Mouse (Mus musculus): ENCODE data around the gene 4921517D22Rik.
A peak's percentile ranks its signal among the peaks of the same experiment; 100 is the strongest.
"Not testable (repeated sequence)": the region's sequence is repeated elsewhere in the genome, so short reads cannot be mapped to it uniquely, and the experiment has no call there.

Gene 4921517D22Rik

DNA sequence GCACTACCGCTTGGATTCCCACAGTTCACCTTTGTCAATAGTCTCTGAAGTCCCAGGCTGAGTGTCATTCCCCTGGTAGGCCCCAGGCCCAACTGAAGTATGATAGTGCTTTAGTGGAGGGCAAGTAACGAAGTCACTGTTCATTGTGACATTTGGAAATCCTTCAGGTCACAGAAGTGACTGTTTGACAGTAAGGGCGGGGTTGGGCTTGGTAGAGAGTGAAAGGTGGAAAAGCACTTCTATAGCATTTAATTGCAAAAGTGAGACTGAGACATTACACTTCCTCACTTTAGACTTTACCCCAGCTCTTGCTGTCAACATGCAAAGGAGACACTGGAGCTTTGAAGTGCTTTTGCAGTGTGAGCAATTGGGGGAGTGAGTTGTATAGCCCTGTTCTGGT lies at the start of gene 4921517D22Rik:
Gene 4921517D22Rik, minus strand, starts transcription at position 101 of the 400 bp plus-strand sequence.
- DNase-seq (ENCODE audit: low spot score) = no peak

DNA sequence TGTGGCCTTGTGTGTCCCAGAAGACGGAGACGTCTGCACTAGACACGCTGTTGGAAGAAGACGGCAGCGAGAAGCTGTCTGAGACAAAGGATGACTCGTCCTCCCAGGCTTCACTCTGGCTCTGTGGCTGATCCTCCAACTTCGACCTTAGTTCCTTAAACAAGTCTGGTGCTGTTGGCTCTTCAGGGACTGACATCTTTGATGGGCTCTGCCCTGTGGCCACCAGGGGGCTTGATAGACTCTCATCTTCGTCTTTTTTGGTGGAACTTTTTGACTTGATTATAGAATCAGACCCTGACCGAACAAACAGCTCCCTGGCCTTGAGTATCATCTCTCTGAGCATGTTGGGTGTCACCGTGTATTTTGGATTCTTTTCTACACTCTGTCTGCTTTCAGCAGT lies 47.8 kb upstream of the 4921517D22Rik start:
- no peak for DNase-seq (ENCODE audit: low spot score)

DNA sequence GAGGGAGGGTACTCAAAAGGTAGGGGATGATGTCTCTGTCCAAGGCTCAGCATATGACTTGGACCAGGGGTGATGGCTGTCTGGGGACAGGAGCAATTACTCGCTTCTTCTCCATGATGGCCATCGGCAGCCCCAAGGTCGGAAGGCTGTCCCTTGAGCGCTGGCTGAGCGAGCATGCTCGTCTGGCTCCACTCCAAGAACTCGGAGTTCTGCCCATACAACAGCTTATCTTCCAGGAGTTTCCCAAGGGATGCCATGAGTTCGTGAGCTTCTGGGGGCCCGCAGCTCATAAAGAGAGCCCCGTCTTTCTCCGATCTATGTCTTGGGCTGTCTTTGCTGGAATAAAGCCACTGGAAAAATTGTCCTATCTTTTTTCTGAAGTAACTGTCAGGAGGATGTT lies 47.2 kb upstream of the 4921517D22Rik start:
- no peak for DNase-seq (ENCODE audit: low spot score)

DNA sequence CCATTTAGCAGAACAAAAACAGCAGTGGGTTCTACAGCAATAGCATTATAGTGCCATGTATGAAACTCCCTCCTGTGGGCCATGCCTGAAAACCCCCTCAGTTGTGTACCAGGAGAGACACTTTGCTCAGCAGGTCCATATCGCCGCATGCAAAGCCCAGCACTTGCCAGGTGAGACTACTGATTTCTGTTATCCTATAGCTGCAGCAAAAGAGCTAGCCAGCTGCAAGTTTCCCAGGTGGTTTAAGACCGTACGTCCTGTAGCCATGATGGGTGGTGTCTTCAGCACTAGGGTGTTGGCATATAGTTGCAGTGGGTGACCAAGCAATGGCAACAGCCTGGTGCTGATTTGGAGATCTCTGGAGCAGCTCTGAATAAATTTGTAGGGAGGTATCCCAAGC lies 45.5 kb upstream of the 4921517D22Rik start:
- peak; percentile 64 for DNase-seq (ENCODE audit: low spot score)

DNA sequence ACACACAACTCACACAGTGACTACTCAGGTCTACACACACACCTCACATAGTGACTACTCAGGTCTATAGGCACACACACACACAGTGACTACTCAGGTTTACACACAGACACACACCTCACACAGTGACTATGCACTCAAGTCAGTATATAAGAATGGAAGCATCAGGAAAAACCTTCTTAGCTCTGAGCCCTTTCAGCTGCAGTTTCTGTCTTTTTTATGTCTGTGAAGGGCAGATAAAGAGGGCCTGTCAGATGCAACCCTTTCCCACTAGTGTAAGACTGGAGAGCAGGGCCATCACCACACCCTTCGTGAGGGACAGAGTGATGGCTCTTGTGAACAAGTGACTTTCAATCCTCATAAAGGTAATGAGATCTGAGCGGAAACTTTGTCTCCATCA lies 44.5 kb upstream of the 4921517D22Rik start:
- DNase-seq (ENCODE audit: low spot score) = peak; percentile 45

DNA sequence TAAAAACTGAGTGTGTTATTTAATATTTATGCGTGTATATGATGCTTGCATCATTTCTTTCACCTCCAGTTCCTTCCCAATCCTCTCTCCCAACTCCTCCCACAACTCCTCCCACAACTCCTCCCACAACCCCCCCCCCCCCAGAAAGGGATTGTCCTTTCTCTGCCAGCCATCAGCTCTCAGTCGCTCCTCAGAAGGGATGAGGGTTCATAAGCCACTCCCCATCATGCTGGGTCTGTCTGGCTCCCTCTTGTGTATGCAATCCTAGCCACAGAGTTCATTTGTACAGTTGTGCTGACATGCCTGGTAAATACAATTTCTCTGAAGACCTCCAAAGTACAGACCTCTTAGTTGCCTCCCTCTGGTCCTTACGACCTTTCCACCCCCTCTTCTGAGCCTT lies 41.3 kb upstream of the 4921517D22Rik start:
- DNase-seq (ENCODE audit: low spot score) = no peak

DNA sequence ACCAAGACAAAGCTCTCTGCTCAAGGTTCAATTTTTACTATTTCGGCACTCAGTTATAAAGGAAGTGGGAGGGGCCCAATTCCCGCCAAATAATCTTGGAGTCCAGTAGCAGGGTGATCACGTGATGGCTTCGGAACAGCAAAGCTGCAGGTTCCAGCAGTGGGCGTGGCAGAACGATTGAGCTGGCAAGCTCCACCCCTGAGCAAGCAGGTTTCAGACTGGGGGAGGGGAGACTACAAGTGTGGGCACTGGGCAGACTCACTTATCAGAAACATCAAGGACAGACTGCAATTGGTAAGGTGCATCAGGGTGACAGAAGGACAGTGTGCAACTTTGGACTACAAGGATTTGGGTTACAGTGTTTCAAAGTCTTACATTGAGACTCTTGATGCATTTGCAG lies 40.4 kb upstream of the 4921517D22Rik start:
- DNase-seq (ENCODE audit: low spot score) = peak; percentile 52

DNA sequence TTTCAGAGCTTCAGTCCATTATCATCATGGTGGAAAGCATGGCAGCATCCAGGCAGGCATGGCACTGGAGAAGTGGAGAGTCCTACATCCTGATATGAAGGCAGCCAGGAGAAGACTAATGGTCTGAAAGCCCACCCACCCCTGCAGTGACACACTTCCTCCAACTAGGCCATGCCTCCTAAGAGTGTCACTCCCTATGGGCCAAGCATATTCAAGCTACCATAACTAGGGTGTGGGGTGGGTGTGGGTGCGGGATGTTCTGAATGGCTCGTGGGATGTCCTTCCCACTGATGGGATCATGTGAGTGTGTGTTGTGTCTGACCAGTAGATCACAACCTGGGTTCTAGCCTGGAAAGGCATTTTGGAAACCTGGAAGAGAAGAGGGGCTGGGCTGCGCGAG lies 40.0 kb upstream of the 4921517D22Rik start:
- DNase-seq (ENCODE audit: low spot score) = no peak

DNA sequence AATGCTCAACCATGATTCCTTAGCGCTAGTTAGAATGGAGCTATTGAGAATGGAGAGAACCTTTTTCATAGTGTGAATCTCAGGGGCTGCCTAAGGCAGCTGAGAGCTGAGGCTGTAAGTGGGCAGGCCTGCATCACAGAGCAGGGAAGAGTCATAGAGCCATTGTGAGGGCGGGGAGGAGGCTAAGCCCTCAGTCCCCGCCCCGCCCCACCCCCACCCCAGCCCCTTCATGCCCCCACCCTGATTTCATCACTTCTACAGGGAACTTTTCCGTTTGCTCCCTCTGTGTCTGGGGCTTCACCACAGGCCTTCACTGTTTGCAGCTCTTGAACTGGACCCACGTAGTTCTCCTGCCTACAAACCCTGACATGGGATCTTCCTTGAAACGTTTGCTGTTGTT lies 37.7 kb upstream of the 4921517D22Rik start, which contains the start of gene Spata31d1d:
Gene Spata31d1d, minus strand, starts transcription at position 101 of the 400 bp plus-strand sequence.
- DNase-seq (ENCODE audit: low spot score) = no peak

DNA sequence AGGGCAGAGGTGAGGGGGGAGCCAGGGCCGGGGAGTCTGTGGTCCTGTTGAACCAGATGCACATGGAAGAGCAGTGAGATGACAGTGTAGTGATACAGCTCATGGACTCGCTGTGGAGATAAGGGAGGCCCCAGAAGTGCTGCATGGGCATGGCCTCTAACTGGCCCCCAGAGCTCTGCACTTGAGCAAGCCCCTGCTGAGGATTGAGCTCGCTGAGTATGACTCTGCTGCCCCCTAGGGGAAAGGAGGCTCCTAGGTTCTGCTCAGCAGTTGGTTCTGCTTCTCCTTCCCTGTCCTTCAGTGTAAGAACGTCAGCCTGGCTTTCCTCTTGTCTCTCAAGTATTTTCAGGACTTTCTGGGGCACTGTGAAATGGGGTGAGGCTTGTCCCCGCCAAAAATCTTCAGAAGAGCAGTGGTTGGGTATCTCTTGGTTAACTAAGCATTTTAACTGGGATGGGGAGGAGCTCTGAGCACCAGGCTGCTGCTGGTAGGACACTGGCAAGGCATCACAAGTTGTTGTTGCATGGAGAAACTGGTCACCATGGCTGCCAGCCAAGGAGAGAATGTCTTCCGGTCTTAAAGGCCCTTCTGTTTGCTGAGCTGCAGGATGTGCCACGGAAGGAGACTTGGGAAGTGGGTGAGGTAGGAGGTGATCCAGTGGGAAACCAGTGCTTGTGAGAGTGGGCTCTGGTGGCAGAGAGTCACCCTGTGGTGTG lies 34.6 kb upstream of the 4921517D22Rik start:
- peak; percentile 70 for DNase-seq (ENCODE audit: low spot score)

DNA sequence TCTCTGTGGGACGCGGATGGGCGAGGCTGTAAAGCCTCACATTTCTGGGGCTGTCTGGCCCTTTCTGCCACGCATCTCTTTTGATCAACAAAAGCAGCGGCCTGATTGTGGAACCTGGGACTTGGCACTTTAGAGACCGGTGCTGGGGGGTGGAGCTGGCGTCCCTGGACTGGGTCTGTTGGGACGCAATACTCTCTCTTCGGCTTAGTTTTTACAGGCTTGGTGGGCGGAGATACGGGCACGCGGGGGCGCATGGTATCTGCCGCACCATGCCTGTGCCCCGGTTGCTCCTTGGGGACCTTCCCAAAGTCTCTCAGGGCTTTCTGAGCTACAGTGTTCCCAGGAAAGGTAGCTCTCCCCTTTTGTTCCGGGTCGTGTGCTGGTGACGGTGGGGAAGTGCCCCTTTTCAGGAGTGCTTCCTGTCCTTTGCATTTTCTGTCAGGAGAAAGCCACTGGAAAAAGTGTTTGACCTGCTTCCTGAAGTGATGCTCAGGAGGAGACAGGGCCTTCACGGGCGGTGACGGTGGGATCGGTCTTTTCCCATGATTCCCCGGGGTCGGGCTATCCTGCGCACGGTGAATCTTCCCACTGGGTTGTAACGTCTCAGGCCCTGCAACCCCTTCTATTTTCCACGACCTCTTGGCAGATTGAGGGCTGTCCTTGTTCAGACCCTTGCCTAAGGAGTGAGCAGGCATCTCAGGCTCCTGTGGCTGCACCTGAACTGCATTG lies 32.4 kb upstream of the 4921517D22Rik start:
- no peak for DNase-seq (ENCODE audit: low spot score)

DNA sequence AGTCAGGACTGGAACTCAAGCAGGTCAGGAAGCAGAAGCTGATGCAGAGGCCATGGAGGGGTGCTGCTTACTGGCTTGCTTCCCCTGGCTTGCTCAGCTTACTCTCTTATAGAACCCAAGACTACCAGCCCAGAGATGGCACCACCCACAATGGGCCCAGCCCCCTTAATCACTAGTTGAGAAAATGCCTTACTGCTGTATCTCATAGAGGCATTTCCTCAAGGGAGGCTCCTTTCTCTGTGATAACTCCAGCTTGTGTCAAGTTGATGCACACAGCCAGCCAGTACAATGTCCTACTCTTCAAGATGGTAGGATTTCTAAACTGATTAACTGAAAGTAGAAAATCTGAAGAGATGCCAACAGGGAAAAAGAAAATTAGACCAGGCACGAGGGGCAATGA lies 28.2 kb upstream of the 4921517D22Rik start:
- DNase-seq (ENCODE audit: low spot score) = not testable (repeated sequence)

DNA sequence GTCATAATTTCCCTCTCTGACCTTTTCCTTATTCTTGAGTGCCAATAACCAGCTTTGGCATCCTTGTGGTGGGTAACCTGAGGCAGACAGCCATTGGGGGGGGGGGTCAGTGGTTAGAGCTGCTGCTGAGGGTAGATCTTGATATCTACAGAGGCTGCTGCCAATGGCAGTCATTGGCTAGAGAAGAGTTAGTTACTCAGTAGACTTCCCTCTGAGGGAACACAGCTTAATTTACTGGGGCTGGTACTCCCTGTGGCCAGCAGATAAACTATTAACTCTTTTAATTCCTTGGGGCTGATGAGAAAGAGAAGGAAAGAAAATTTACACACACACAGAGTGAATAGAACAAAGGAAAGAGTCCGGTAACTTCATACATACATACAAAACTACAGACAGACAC lies 25.6 kb upstream of the 4921517D22Rik start:
- DNase-seq (ENCODE audit: low spot score) = no peak

DNA sequence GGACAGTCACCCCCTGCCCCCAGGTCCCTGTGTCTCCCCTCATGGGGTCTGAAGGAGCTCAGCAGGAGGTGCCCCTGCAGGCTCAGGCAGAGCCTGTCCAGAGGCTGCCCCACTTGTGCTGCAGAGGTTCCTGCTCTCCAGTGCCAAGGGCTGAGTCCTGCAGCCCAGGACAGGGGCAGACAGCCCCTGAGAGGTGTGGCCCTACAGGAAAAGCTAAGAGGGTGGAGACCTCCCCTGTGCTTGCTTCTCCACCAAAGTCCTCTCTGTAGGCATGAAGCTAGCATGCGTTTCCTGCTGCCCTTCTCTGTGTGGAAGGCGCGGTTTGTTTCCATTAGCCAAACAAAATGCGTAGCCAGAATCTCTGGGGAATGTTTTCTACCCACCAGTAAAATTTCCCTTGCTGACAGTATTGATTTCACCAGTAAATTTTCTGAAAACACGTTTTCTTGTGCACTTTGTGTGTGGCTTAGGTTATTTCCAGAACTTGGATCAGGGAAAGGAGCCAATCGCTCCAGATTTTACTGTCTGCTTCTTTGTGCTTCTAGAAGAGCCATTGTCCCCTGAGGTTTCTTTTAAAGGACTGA lies 25.0 kb upstream of the 4921517D22Rik start:
- not testable (repeated sequence) for DNase-seq (ENCODE audit: low spot score)

DNA sequence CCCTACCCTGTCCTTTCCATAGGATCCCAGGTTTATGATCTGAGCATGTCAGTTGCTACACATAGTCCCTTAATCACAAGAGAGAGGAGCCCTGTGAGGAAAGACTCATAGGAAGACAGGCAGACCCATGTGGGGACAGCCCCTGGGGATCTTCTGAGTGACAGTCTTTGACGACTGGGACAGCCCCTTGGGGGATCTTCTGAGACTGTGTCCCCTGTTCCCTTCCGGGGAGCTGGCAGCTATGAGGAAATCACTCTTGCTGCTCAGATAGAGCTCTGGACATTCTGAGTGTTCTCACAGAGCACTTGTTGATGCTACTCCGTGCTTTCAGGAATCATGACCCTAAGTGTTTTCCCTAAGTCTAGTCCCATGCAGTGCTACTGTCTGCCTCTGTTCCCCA lies 19.8 kb upstream of the 4921517D22Rik start:
- no peak for DNase-seq (ENCODE audit: low spot score)

DNA sequence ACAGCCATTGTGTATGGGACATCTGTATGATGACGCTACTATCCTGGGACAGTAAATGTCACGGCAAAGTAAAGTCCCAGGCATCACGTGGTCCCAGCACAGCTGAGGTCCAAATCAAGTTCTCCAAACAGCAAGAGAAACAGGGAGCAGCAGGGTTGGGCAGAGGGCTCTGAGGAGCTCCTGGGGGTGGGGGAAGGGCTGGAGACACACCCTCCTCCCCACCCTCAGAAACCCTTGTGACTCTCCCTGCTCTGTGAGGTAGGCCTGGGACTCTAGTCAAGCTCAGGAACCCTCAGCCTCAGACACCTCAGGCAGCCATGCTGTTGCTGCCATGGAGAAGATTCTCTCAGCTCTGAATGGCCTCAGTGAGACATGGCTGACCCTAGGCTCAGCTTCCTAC lies 18.1 kb upstream of the 4921517D22Rik start, which contains the start of gene Spata31d1b:
Gene Spata31d1b, plus strand, starts transcription at position 301 of the 400 bp plus-strand sequence.
- DNase-seq (ENCODE audit: low spot score) = not testable (repeated sequence)

DNA sequence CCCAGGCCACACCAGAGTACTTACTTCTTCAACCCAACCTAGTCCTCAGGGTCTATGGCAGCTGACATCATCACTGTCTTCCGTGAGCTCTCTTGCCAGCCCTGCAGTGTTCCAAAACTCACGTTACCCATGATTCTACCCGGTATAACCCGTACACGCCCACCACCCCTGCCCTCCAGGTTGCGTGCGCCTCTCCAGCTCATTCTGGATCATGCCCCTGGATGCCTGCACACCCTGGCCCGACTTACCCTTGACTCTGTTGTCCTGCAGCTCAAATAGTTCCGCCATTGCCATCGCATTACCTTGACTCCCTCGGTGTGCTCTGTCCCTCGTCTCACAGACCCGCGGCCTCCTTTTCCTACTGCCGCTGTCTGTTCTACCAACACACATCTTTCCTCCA lies 16.3 kb upstream of the 4921517D22Rik start, which contains the start of gene Spata31d1a:
Gene Spata31d1a, minus strand, starts transcription at position 101 of the 400 bp plus-strand sequence.
- no peak for DNase-seq (ENCODE audit: low spot score)

DNA sequence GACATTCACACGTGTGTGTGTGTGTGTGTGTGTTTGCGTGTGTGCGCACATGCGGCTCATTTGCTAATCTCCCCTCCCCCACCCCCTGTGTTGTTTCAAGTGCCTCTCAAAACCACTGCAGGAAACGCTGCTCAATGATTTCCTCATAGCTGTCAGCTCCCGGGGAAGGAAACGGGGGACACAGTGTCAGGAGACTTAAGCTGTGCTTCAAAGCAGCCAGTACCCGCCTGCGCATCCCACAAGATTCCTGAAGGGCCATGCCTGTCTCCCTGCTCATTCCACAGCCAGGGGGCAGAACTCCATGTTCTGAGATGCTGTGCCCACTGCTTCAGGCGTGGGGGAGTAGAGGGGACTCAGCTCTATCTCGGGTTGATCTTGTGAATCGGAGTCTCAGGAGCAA lies 10.7 kb upstream of the 4921517D22Rik start:
- DNase-seq (ENCODE audit: low spot score) = no peak

DNA sequence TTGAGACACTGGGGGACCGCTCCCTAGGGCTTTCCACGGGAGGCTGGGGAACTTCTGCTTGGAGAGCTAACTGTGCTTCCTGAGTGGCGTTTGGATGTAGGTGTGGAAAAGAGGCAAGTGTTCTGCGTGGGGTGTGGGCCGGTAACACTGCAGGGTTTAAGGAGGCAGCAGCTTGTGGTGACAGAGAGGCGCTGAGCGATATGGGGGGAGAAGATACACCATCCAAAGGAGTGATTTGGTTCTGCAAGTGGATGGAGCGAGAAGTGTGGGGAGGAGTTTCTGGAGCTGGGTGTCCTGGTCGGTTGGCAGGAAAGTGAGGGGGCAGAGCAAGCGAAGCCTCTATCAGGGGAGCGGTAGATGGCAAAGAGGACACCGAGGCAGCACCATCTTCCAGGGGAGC lies 9.6 kb upstream of the 4921517D22Rik start:
- no peak for DNase-seq (ENCODE audit: low spot score)

DNA sequence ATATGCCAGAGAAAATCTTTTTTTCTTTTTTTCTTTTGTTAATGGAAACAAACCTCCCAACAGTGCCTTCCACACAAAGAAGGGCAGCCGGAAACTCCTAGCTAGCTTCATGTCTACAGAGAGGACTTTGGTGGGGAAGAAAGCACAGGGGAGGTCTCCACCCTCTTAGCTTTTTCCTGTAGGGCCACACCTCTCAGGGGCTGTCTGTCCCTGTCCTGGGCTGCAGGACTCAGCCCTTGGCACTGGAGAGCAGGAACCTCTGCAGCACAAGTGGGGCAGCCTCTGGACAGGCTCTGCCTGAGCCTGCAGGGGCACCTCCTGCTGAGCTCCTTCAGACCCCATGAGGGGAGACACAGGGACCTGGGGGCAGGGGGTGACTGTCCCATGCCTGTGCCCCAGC lies 6.2 kb upstream of the 4921517D22Rik start:
- not testable (repeated sequence) for DNase-seq (ENCODE audit: low spot score)

DNA sequence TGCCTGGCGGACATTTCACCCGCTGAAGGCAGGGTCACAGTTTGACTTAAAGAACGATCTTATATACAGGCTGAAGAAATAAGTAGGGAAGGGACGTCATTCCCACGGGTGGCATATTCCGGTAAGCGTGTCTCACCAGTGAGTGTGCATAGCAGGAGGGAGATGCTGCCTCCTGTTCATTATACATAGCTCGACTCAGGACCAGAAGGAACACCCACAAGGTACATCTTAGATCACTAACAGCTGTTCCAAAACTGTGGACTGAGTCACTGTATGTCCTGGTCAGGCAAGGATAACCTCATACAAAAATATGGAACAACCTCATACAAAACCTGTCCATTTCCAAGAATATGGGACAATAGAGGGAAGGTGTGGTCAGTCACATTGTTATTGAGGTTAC lies 5.2 kb upstream of the 4921517D22Rik start:
- no peak for DNase-seq (ENCODE audit: low spot score)

DNA sequence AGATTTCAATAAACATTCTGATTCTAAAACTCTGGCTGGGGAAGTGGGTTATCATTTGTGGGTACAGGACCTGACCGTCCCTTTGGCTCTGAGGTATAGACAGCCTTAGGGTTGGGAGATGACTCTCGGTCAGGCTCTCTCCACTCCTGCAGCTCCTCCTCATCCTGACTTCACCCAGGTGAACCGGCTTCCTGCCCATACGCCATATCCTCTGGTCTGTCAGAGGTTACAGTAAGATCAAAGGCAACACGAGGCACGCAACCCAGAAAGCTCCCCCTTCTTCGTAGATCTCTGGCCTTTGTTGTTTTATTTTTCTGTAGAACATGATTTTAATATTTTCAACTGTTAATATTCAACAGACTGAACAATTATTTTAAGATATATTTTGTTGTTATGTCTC lies 1.9 kb upstream of the 4921517D22Rik start:
- no peak for DNase-seq (ENCODE audit: low spot score)

DNA sequence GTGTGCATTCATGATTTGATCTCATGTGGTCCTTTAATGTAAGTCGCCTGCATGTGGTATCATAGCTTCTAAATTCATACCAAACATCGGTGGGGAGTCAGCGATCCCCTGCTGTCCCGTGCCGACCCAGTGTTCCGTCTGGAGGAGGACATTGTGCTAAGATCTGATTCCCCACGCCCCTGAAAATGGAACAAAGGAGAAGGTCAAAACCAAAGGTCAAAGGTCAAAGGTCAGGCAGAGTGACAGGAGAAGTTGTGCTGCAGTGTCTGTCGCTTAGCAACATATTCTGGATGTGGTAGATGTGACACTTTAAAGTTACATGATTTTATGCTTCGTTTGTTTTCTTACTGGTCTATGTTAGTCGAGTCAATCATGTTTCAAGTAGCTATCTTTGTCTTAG lies 2.4 kb downstream of the 4921517D22Rik start:
- no peak for DNase-seq (ENCODE audit: low spot score)

Measured in spleen, adult 12 weeks (tissue).